Mouse (Mus musculus): ENCODE measurements at regions not wholly inside any gene's neighbourhood (a gene's known extent, or its start where the extent isn't known, plus 50 kb on each side); places are given as distances from the start of the nearest gene placed in this dataset.

DNA sequence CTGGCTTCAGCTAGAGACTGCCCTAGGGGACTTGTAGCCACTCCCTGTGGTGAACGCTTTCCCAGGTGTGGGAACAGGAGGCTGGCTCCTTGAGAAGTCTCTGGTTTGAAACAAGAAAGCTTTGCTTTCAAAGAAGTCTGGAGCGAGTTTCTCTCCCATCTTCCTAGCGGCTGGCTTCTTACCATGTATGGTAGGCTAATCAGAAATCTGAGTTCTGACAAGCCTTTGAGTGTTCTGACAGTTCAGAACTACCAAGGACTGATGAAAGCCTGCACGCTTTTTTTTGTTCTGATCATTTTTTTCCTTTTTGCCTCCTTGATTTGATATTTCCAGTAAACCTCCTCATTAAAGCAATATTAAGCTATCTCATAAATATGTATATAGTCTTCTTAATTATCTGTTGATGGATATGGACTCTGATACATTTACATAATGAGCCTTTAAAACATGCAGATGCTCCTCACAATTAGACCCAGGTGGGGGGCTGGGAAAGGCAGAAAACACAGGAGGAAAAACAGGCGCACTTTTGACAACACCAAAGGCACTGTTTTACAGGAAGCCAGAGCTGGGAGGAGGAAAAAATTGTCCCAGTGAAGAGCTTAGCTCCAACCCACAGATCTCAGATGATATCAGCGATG is 95.7 kb upstream of the Plxnc1 start:
- TF ChIP-seq POLR2A (IDR thresholded peaks at IDR 0.05; ENCODE audit: extremely low read depth, insufficient read depth, low read length) (no peak), CTCF (IDR thresholded peaks at IDR 0.05; ENCODE audit: low read depth, low read length) (no peak)

Measured in liver, adult 2 months (tissue).